Mouse (Mus musculus): ENCODE data around the gene Epha6.

DNA sequence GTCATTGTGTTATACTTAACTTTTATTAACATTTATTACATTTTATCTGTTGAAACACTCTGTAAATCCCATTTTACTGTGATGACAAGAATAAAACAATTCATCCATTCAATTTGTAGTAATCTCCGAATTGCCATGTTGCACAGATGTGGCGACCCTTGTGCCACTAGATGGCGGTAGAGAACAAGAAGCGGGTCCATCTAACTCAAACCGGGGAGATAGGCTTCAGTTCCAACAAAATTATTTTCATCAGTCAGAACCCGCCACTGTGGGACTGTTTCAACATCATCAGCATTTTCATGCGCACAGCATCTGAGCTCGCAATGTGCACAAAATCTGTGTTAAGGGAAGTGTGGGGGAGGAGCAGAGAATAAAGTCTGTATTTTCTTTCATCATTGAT is 921.9 kb downstream of the Epha6 start:
- peak; percentile 78 for TF ChIP-seq CTCF (IDR thresholded peaks at IDR 0.05; ENCODE audit: insufficient read depth, low read length)
- no peak for TF ChIP-seq POLR2A (IDR thresholded peaks at IDR 0.05; ENCODE audit: borderline replicate concordance, extremely low read depth, low read depth, low read length)

Measured in lung, adult 2 months (tissue).